Mouse (Mus musculus) C2C12 (cell line): ENCODE data around the gene Tenm4.

Experiments used
- CEBPB ChIP-seq: IDR thresholded peaks from one replicate; pipeline ENCODE4 v1.6.1; 2011; ENCODE audit warnings: low read depth, mild to moderate bottlenecking, control low read depth, moderate library complexity
- CTCF ChIP-seq: IDR thresholded peaks from one replicate; pipeline ENCODE4 v1.5.1; 2011; ENCODE audit not compliant: control insufficient read depth, insufficient read depth, insufficient read length
- FOSL1 ChIP-seq: IDR thresholded peaks from one replicate; pipeline ENCODE4 v1.8.0; 2011; ENCODE audit warnings: mild to moderate bottlenecking, low read length; ENCODE audit not compliant: poor library complexity, insufficient read depth, severe bottlenecking
- MAX ChIP-seq: IDR thresholded peaks from one replicate; pipeline ENCODE4 v1.6.1; 2011; ENCODE audit warnings: mild to moderate bottlenecking, control low read depth
- MYOG ChIP-seq: IDR thresholded peaks from one replicate; pipeline ENCODE4 v1.6.1; 2011; ENCODE audit not compliant: control insufficient read depth, insufficient read length; ENCODE audit errors: extremely low read depth
- USF1 ChIP-seq: IDR thresholded peaks from one replicate; pipeline ENCODE4 v1.6.1; 2011; ENCODE audit warnings: low read depth, mild to moderate bottlenecking, control low read depth, moderate library complexity

DNA sequence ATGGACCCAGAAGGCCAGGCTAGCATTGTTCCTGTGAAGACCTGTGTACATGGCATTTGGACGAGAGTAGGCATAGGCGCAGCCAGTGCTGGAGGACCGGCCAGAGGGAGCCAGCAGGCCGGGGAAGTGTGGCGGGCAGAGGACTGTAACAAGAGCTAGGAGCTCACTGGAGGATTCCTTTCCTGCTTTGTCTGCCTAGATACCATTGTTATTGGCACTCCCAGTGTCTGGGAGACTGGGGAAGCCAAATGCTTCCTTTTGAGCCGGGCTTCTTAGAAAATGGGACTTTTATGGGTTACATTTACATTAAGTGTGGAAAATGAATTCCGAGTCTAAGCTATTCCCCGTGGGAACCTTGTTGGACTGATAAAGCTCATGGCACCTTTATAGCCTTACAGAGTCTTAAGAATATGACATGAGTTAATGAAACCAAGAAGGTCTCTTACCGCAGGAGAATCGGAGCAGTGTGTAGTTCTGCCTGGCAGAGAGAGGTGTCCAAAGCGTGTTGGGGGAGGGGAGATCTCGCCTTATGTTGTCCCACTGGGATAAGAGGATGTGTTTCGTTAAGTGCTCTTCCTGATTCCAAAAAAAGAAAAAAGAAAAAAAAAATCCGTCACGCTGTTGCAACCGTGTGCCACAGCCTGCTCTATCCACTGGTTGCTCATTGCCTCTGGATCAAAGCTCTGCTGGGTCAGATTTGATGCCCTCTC, 737.1 kb downstream of the Tenm4 start:
- TF ChIP-seq MAX (no peak), MYOG (no peak), CTCF (no peak), USF1 (no peak), FOSL1 (no peak), CEBPB (no peak)
